Mouse (Mus musculus) erythroblast, adult 5-6 weeks (primary cell): ENCODE results near the gene S1pr5. TPM values are rescaled to one million over a fixed set of nuclear protein-coding genes. Genes with fewer than 3 reads are reported as not detected.
"Not testable (repeated sequence)": the region's sequence is repeated elsewhere in the genome, so short reads cannot be mapped to it uniquely, and the experiment has no call there.

ENCODE experiments used
- ATAC-seq: replicated peaks from 2 replicates; pipeline ENCODE4 v1.8.0; 2016; ENCODE audit warnings: moderate number of reproducible peaks, mild to moderate bottlenecking, moderate TSS enrichment, inconsistent platforms; ENCODE audit not compliant: poor library complexity, low FRiP score, severe bottlenecking
- total RNA-seq, 2 experiments: library from RNA; stranded (forward) in 1 of 2; stranded (reverse) in 1 of 2; fragments of 150-400 nt in 1 of 2; fragments of 200-764, 138-1000 nt in 1 of 2; gene quantifications; 2 replicates each; pipeline versions ENCODE4 v1.2.3 to v1.2.4; 2015 to 2017; ENCODE audit warnings: low replicate concordance in 2 of 2

S1pr5 gene
- total RNA-seq (2015; ENCODE audit: low replicate concordance) (1.7 TPM in 1 of 2 replicates, not detected in the other), total RNA-seq (2017; ENCODE audit: low replicate concordance) (1.1 and 3.2 TPM in 2 replicates)

GRCm38 (mm10) chr9:21248326-21248725 lies at the start of gene S1pr5:
Gene S1pr5 (minus strand): TSS chr9:21248443.
- ATAC-seq, result no peak

GRCm38 (mm10) chr9:21292271-21292670 lies 44.0 kb upstream of the S1pr5 start:
- ATAC-seq, result no peak

DNA sequence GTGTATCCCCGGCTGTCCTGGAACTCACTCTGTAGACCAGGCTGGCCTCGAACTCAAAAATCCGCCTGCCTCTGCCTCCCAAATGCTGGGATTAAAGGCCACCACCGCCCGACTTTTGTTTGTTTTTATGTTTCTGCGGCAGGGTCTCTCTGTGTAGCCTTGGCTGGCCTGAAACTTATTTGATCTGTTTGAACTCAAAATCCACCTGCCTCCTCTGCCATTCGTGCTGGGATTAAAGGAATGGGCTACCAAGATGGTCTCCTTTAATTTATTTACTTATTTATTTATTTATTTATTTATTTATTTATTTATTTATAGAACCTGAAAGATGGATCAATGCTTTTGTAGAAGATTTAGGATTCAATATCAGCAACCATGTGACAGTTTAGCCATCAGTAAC lies 43.6 kb upstream of the S1pr5 start:
- ATAC-seq, result not testable (repeated sequence)

- peak; percentile 76 for ATAC-seq
Measured at GRCm38 (mm10) chr9:21291022-21291787, 43.0 kb upstream of the S1pr5 start, which contains the start of gene Cdkn2d. Gene Cdkn2d (minus strand): TSS chr9:21291407.

DNA sequence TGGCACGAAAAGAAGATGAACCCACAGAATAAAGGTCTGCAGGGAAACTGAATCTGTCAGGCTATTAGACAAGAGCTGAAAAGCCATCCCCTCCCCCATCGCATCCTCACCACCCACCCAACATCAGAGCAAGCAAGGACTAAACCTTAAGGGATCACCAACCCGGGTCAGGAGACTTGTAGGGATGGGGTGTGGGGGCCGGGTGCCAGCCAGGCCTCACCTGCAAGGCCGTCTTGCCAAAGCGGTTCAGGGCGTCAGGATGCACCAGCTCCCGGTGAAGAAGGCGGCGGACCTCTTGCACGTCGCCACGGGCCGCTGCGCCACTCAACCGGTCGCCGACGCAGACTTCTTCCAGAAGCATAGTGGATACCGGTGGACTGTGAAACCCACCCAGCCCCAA lies 42.3 kb upstream of the S1pr5 start:
- ATAC-seq, result peak; percentile 26

DNA sequence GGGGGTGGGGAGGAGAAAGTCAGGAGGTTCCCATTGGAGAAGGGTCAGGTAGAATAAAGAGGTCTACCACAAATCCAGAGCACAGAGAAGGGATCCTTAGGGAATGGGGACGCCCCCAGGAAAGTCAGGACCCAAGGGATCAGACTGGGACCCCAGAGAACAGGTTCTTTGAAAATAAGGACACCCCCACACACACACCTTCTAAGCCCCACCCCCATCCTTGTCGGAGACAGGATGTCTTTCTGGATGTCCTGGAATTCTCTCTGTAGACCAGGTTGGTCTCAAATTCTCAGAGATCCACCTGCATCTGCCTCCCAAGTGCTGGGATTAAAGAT lies 41.1 kb upstream of the S1pr5 start:
- ATAC-seq, result no peak

DNA sequence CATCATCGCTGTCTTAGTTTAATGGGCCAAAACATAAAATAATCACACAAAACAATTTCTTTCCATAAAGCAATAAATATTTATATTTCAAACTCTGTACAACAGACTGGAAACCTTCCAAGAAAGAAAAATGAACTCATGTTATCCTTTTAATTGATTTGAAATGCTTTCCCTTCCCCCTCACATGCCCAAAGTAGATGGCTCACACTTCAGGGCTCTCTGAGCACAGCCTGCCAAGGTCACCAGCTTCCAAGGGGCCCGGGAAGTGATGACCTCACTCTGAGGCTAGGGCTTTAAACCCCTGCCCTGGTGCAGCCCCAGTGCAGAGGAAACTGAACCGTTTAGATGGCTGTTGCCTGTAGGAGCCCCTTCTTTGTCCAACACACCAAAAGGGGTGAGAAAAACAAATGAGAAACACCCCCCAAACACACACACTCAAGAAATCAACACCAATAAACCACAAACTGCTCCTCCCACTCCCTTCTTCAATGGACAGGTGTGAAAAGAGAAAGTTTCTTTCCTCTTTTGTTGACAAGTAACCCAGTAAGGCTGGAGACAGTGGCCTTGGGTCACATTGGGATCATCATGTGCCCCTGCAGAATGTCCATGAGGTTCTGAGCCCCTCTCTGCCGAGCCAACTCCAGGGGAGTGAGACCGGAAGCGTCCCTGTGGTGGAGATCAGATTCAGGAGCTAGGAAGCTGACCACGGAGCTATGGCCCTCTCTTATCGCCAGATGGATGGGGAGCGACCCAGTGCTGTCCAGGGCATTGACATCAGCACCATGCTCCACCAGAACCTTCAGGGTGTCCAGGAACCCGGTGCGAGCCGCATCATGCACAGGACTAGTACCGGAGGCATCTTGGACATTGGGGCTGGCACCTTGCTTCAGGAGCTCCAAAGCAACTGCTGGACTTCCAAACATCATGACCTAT lies 40.4 kb upstream of the S1pr5 start:
- ATAC-seq, result no peak

DNA sequence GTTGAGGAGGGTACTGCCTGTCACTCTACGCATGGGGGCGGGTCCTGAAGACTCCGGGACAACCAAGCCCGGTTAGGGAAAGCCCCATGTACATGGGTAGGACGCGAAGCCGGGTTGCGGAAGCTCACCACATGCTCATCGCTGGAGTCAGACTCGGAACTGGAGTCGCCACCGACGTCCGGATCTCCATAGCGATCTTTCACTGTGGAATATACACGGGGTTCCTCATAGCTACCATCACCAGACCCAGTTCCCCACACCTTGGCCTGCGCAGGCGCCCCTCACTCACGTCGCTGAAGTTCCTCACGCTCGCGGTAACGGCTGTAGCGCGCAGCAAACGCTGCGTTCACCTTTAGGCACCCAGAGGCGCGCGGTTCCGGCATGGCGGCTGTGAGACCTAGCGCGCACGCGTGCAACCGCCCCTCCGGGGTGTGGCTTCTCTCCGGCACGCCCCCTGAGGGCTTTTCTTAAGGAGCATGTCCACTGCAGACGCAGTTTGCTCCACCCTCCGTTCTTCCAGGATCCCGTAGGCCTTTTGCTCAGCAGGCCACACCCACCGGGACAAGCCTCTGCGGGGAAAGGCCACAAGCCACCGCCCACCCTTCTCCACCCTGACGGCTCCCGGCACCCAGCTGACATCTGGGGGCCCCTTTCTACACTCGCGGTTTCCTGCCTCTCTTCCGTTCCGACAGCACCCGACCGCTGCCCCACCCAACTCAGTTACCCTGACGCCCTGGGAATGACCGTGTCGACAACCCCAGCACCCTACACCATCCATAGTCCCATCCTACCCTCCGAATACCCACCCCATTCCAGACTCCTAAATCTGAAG lies 39.5 kb upstream of the S1pr5 start, which contains the start of gene Kri1:
Kri1 (minus strand) TSS at position 399 of the 832 bp plus-strand sequence.
- peak; percentile 72 for ATAC-seq

- no peak for ATAC-seq
Measured at GRCm38 (mm10) chr9:21286753-21287152, 38.5 kb upstream of the S1pr5 start.

DNA sequence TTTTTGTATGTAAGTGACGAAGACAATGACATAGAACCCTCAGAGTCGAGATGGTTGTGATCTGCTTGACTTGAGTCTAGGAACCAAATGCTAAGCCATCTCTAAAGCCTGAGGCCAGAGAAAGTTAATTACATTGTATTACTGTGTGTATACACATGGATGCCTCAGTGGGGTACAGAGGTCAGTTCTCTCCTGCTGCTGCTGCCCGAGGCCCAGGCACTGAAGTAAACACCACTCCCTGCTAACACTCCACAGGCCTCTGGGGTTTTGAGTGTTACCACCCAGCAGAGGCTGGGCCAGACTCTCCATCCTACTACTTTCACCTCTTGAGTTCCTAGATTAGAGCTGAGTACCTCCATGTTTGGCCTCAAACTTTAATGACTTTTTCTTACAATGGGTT lies 35.8 kb upstream of the S1pr5 start:
- no peak for ATAC-seq

DNA sequence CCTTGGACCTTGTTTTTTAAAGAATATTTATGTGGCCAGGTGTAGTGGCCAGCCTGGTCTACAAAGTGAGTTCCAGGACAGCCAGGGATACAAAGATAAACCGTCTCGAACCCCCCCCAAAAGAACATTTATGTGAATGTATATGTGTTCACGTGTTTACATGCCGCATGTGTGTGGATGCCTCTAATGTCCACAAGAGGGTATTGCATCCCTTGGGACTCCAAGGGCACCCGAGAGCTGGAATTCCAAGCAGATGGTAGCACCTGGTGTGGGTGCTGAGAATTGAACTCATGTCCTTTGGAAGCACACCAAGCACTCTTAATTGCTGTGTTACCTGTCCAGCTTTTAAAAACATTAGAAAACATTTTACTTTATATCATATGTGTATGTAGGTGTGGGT lies 35.3 kb upstream of the S1pr5 start:
- no peak for ATAC-seq

- no peak for ATAC-seq
Measured at GRCm38 (mm10) chr9:21277776-21278175, 29.5 kb upstream of the S1pr5 start.

GRCm38 (mm10) chr9:21276307-21276706 lies 28.1 kb upstream of the S1pr5 start:
- ATAC-seq, result no peak

DNA sequence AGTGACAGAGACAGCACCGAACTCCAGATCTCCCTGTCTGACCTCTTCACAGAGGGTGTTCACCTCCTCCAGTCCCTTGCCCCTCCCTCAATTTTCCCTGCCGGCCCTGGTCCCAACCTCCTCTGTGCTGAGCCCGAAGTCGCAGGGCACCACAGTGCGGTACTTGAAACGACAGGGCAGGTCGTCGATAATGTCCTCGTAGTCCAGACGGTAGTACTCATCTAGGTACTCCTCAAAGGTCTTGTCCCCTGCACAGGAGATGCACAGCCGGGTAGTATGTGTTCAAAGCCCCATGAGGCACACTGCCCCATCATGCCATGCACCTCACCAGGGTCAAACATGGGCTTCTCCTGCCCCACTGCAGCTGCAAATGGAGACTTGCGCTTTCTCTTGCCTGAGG lies 27.5 kb upstream of the S1pr5 start:
- no peak for ATAC-seq

GRCm38 (mm10) chr9:21275013-21275710 lies 26.9 kb upstream of the S1pr5 start:
- ATAC-seq, result 0 out of 2 replicates have a peak, but pooled peaks have one; percentile 27

DNA sequence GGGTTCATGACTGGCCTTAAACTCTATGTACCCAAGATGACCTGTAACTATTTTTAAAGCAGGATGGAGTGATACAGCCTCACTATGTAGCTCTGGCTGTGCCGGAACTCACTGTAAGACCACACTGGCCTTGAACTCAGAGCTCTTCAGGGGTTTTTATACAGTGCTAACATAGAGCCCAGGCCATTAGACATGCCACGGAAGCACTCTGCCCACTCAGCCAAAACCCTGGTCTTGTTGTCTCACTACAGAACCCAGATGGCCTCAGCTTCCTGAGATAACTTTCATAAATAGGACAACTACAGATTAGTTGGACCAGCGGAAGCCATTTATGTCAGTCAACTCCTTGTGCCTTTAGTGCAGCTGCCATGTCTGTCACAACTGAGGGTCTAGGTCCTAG lies 26.1 kb upstream of the S1pr5 start:
- ATAC-seq, result no peak

- ATAC-seq, result no peak
Measured at GRCm38 (mm10) chr9:21273520-21274228, 25.4 kb upstream of the S1pr5 start.

GRCm38 (mm10) chr9:21273094-21273493 lies 24.9 kb upstream of the S1pr5 start:
- no peak for ATAC-seq

- no peak for ATAC-seq
Measured at GRCm38 (mm10) chr9:21272391-21272790, 24.1 kb upstream of the S1pr5 start.
